Mouse (Mus musculus): ENCODE measurements at regions not wholly inside any gene's neighbourhood (a gene's known extent, or its start where the extent isn't known, plus 50 kb on each side); places are given as distances from the start of the nearest gene placed in this dataset.
"Not testable (repeated sequence)": the region's sequence is repeated elsewhere in the genome, so short reads cannot be mapped to it uniquely, and the experiment has no call there.

DNA sequence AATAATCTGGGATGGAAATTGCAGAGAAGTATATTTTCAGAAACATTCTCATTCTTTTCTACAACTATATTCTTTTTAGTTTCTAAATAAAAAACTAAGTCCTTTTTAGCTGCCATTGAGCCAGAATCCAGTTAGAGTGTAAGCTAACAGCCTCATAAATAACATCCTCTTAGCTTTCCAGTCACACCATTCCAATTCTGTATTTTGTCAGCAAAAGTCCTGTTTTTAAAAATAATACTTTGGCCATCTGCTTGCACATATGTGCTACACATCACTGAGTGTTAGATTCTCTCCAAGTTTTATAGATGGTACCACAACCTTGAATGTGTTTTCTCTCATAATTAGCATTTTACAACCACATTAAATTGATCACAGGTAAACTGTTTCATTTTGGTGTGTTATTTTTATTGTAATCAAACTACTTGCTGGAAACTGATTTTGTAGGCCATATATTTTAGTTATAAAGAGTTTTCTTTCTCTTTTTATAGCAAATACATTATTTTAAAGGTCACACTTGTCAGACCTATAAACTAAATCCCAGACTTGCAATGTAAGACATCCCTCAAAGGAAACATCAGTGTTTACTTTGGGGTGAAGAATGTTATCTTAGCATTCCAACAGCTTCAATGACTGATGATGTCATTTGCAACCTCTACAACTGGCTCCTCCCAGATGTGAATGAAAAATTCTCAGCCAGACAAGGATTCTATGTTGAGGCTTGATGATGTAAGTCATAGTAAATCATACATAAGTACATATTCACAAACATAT is 1878.9 kb upstream of the Flrt2 start:
- no peak overlapping the region for H3K4me2 ChIP-seq (replicated peaks)
- no peak for ATAC-seq (ENCODE audit: low FRiP score, low read depth)
- H3K4me3 ChIP-seq: no peak overlapping the region

DNA sequence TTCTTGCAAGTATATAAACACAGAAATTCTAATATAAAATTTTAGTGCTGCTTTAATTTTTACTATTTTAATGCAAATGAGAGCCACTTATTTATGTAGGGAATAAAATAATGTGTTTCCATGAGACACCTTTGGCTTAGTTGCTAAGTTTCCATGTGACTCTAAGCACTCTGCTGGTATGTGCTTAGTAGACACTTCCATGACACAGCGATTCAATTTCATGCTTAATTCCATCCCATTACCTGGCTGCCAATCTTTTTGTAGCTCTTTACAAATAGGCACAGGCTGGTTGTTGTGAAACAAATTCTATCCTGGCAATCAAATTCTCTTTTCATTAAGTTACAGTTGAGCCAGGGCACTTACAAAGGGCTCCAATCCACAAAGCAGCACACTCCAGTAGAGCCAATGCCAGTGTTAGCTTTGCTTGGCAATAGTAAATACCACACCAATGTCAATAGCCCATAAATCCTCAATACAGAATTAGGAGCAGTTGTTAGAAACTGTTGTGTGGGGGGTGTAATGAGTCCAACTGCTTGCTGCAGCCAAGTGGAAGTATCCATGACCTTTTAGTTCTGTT is 1841.0 kb upstream of the Flrt2 start:
- WGBS: 30% methylated on average over 1 of the region's 1 CpGs
- Histone ChIP-seq H3K27ac (no peak overlapping the region), H3K4me1 (no peaks in the 10 kb centered on the region), H3K27me3 (replicated peaks) (no peaks in the 10 kb centered on the region), H3K36me3 (no peaks in the 10 kb centered on the region), H3K9me3 (no peaks in the 10 kb centered on the region), H3K4me3 (no peak overlapping the region), H3K4me2 (replicated peaks) (no peak overlapping the region), H3K9ac (no peak overlapping the region)
- ATAC-seq (ENCODE audit: low FRiP score, low read depth): peak; percentile 86

More for the DNA sequence above, 1878.9 kb upstream of the Flrt2 start:
- H3K27ac ChIP-seq: no peak overlapping the region
- H3K4me1 ChIP-seq: no peaks in the 10 kb centered on the region
- H3K27me3 ChIP-seq (replicated peaks): no peaks in the 10 kb centered on the region
- H3K9me3 ChIP-seq: no peaks in the 10 kb centered on the region
- no peaks in the 10 kb centered on the region for H3K36me3 ChIP-seq
- no peak overlapping the region for H3K9ac ChIP-seq

DNA sequence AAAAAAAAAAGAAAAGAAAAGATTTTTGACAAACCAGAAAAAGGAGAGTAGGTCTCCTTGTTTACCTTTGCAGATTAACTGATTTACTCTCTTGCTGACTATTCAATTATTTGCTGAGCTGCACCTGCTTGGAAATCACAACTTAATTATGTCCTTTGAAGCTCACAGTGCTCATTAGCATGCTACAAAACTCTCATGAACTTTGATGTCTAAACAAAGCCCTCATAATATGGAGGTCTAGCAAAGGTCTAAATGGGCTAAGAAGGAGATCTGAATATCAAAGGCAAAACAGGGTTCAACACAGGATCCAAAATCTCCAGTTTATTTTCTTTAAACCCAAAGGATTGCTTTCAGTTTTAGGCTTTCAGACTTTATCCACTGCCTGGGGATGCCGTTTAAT is 1840.4 kb upstream of the Flrt2 start:
- Histone ChIP-seq H3K27me3 (replicated peaks) (no peaks in the 10 kb centered on the region), H3K9ac (no peak overlapping the region), H3K4me1 (no peaks in the 10 kb centered on the region), H3K9me3 (no peaks in the 10 kb centered on the region), H3K4me3 (no peak overlapping the region), H3K36me3 (no peaks in the 10 kb centered on the region), H3K27ac (no peak overlapping the region), H3K4me2 (replicated peaks) (no peak overlapping the region)
- 32% methylated on average over 1 of the region's 1 CpGs for WGBS
- no peak for ATAC-seq (ENCODE audit: low FRiP score, low read depth)

DNA sequence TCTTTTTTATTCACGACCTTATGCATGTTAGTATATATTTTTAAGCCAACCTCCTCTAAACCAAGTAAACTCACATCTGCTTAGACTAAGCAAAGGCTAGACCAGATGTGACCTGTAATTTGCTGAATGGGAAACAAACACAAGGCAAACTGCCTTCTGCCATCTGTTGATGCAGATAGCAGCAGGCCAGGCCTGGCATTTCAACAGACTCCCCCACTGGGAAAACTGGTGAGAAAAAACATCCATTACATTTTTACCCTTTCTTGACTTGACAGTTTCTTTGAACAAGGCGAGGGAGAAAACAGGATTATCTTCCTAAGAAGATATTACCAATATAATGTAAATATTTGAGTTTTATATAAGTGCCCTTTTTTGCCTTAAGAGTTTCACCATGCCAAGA is 1806.1 kb upstream of the Flrt2 start:
- Histone ChIP-seq H3K36me3 (no peaks in the 10 kb centered on the region), H3K27ac (no peak overlapping the region), H3K4me3 (no peak overlapping the region), H3K4me2 (replicated peaks) (no peak overlapping the region), H3K4me1 (no peaks in the 10 kb centered on the region), H3K27me3 (replicated peaks) (no peaks in the 10 kb centered on the region), H3K9ac (no peak overlapping the region), H3K9me3 (no peaks in the 10 kb centered on the region)
- 59% methylated on average over 2 of the region's 2 CpGs for WGBS
- ATAC-seq (ENCODE audit: low FRiP score, low read depth): no peak

DNA sequence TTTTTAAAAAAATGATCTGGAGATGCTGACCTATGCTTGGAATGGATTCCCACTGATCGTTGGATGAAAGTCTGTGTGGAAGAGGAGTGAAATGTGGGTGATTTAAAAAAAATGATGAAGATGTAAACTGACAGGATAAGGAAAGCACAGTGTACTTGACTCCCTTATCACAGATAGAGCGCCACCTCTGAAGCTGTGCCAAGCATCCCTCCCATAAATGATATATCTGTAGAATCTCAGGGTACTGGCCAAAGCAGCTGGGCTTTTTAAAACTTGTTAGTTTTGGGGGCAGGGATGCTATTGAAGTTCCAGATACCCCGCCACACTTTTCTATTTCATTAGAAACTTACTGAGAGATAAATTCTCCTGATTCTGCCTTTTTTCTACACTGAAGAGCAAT is 1801.9 kb upstream of the Flrt2 start:
- Histone ChIP-seq H3K4me2 (replicated peaks) (no peak overlapping the region), H3K4me1 (no peaks in the 10 kb centered on the region), H3K9ac (no peak overlapping the region), H3K27ac (no peak overlapping the region), H3K27me3 (replicated peaks) (no peaks in the 10 kb centered on the region), H3K4me3 (no peak overlapping the region), H3K9me3 (no peaks in the 10 kb centered on the region), H3K36me3 (no peaks in the 10 kb centered on the region)
- WGBS: 90% methylated on average over 3 of the region's 3 CpGs
- no peak for ATAC-seq (ENCODE audit: low FRiP score, low read depth)

DNA sequence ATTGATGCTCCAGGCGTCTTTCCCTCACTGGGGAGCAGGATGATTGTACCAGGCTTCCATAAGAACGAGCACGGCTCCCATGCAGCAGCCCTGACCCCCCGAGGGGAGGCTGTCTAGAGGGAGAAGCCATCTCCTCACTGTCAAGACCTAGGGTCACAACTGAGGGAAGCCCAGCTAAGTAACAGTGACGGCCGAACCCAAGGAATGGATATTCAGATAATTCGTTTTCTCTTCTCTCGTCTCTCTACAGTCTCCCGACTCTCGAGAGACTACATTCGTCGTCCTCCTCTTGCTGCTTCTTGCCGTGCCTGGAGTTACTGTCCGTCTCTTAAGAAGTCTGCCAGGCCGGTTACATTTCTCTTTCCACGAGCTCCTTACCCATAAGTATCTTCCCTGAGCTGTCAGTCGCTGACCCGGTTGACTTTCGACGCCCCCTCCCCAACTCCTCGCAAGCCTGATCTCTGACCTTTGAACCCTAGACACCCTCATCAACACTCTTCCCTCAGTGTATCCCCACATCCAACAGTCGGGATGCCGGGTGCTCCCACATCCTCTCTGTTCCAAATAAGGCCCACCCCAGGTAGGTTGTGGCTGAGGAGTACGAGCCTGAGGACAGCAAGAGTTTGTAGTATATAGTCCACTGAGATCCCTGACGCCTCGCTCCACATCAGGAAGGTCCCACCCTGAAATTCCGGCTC is 1763.3 kb upstream of the Flrt2 start:
- H3K9ac ChIP-seq; H3K36me3 ChIP-seq; H3K4me1 ChIP-seq; H3K4me2 ChIP-seq (replicated peaks); H3K27ac ChIP-seq; H3K4me3 ChIP-seq; H3K27me3 ChIP-seq (replicated peaks); H3K9me3 ChIP-seq: not testable (repeated sequence)
- ATAC-seq (ENCODE audit: low FRiP score, low read depth): peak; percentile 58
- WGBS: 81% methylated on average over 2 of the region's 27 CpGs

DNA sequence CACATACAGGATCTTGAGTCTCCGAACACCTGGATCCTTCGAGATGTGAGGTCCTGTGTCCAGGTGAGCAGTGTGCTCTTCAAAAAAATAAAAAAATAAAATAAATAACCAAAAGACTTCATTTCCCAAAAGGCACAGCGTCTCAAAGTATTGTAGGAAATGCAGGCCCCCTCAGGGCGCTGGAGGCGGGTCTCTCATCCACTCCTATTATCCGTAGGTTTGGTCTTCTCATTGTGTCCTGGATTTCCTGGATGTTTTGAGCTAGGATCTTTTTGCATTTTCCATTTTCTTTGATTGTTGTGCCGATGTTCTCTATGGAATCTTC is 1762.8 kb upstream of the Flrt2 start:
- ATAC-seq (ENCODE audit: low FRiP score, low read depth); H3K27me3 ChIP-seq (replicated peaks); H3K4me3 ChIP-seq; H3K4me2 ChIP-seq (replicated peaks); H3K27ac ChIP-seq; H3K9ac ChIP-seq; H3K4me1 ChIP-seq; H3K9me3 ChIP-seq; H3K36me3 ChIP-seq: not testable (repeated sequence)
- WGBS: 96% methylated on average over 5 of the region's 7 CpGs

DNA sequence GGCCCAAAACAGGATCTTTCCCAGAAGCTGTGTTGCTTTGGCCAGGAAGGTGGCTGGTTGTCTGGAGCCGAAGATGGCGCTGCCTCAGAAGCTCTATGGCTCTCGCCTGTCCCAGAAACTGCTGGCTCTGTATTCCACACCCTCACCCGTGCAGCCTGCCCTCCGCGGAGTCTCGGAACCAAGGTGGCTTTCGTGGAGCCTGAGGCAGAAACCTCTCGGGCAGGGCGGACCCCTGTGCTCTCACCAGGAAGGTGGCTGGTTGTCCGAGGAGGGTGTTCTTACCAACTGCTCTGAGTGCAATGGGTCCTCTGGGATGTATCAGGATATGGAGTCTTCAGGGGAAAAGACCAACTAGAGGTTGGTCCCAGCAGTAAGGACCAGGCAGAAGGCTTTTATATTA is 1761.8 kb upstream of the Flrt2 start:
- not testable (repeated sequence) for H3K4me3 ChIP-seq; ATAC-seq (ENCODE audit: low FRiP score, low read depth); H3K9ac ChIP-seq; H3K4me1 ChIP-seq; H3K27me3 ChIP-seq (replicated peaks); H3K9me3 ChIP-seq; H3K36me3 ChIP-seq; H3K4me2 ChIP-seq (replicated peaks); H3K27ac ChIP-seq
- WGBS: 91% methylated on average over 11 of the region's 11 CpGs

DNA sequence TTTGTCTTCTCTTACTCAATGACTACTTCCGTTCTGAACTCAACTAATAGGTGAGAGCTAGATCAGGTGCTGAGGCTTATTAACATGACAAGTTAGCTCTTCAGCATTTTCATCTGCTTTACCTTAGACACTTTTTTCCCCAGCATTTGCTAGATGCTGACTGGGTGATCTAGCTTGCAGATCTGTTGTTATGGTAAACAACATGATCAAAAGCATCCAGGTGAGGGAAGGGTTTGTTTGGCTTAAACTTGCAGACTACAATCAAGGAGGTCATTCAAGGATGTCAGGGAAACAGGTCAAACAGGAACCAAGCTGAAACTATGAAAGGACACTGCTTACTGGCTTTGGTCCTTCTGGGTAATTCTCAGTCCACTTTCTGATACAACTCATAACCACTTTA is 1731.2 kb upstream of the Flrt2 start:
- Histone ChIP-seq H3K9ac (no peak overlapping the region), H3K4me1 (no peaks in the 10 kb centered on the region), H3K9me3 (no peaks in the 10 kb centered on the region), H3K4me2 (replicated peaks) (no peak overlapping the region), H3K27ac (no peak overlapping the region), H3K4me3 (no peak overlapping the region), H3K27me3 (replicated peaks) (no peaks in the 10 kb centered on the region), H3K36me3 (no peaks in the 10 kb centered on the region)
- ATAC-seq (ENCODE audit: low FRiP score, low read depth): no peak
- WGBS: 84% methylated on average over 1 of the region's 1 CpGs

DNA sequence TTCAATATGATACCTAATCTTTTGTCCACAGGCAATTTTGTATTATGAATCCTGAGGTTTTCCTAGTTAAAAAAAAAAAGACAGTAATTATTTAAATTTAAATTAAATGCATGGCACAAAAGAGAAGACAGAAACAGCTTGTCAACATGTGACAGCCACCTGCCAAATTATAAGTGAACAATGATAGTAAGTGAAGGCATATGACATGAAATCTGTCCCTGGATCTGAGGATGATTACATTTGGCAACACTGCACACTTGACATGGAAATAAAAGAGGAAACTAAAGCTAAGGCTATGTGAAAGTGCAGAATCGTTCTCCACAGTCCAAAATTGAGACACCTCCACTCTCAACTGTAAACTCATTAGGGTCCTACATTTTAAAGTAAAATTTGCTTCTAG is 1710.7 kb upstream of the Flrt2 start:
- Histone ChIP-seq H3K4me1 (no peaks in the 10 kb centered on the region), H3K9me3 (no peaks in the 10 kb centered on the region), H3K4me2 (replicated peaks) (no peak overlapping the region), H3K36me3 (no peaks in the 10 kb centered on the region), H3K27me3 (replicated peaks) (no peaks in the 10 kb centered on the region), H3K27ac (no peak overlapping the region), H3K4me3 (no peak overlapping the region), H3K9ac (no peak overlapping the region)
- 71% methylated on average over 1 of the region's 1 CpGs for WGBS
- ATAC-seq (ENCODE audit: low FRiP score, low read depth): no peak

DNA sequence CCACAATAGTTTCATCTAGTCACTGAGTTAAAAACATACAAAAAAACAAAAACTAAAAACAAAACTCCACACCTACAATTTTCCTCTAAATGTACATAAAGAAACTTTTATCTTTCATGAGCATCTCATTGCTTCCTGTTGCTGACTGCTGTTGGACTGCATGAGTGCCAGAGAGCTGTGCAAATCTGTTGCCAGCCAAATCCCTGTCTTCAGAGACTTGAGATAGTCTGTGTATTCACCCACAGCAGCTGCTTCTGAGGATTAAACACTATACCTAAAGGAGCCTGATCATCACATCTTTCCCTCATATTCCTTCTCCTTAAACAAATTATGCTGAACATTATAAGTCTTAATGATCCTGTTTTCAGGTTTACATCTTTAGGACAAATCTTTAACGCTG is 1700.5 kb upstream of the Flrt2 start:
- Histone ChIP-seq H3K27me3 (replicated peaks) (no peaks in the 10 kb centered on the region), H3K27ac (no peak overlapping the region), H3K9ac (no peak overlapping the region), H3K4me1 (no peaks in the 10 kb centered on the region), H3K9me3 (no peaks in the 10 kb centered on the region), H3K4me2 (replicated peaks) (no peak overlapping the region), H3K36me3 (no peaks in the 10 kb centered on the region), H3K4me3 (no peak overlapping the region)
- ATAC-seq (ENCODE audit: low FRiP score, low read depth): no peak
- 87% methylated on average over 1 of the region's 1 CpGs for WGBS

DNA sequence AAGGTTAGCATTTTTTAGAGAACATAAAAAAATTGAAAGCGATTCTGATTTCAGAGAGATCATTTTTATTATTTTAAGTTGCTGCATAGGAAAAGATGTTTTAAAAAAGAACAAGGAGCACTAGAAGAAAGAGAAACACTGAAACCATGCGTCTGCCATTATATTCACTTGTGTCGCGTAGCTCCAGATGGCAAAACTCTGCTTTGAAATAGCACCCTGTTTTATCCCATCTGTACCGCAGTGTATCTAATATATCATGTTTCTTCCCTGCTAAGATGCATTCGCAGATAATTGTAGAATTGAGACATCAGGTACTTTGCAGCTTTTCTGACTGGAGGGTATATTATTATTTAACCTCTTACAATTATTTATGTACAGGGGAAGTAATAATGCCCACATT is 1698.2 kb upstream of the Flrt2 start:
- no peaks in the 10 kb centered on the region for H3K27me3 ChIP-seq (replicated peaks)
- no peaks in the 10 kb centered on the region for H3K9me3 ChIP-seq
- H3K9ac ChIP-seq: no peak overlapping the region
- WGBS: 88% methylated on average over 6 of the region's 6 CpGs
- H3K27ac ChIP-seq: no peak overlapping the region
- no peak overlapping the region for H3K4me2 ChIP-seq (replicated peaks)
- H3K4me3 ChIP-seq: no peak overlapping the region
- H3K36me3 ChIP-seq: no peaks in the 10 kb centered on the region
- ATAC-seq (ENCODE audit: low FRiP score, low read depth): no peak
- no peaks in the 10 kb centered on the region for H3K4me1 ChIP-seq

DNA sequence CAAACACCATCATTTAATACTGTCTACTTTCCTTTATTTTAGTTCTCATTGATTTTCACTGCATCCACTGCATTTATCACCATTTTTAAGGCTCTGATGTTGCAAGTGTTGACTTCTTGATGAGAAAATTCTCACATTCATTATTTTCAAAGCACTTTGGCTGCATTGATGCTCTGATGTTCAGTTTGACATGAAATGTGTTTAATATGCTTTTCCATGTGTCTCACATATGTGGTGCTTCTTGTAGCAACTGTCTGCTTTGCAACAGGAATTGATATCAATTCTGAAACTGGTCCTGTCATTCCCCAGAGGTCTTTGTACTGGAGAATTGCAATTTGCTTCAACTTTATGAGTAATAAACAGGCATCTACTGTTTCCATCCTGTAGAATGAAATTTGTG is 1676.1 kb upstream of the Flrt2 start:
- H3K4me2 ChIP-seq (replicated peaks): no peak overlapping the region
- H3K27me3 ChIP-seq (replicated peaks): no peaks in the 10 kb centered on the region
- no peaks in the 10 kb centered on the region for H3K4me1 ChIP-seq
- H3K27ac ChIP-seq: no peak overlapping the region
- H3K9ac ChIP-seq: no peak overlapping the region
- H3K9me3 ChIP-seq: no peaks in the 10 kb centered on the region
- no peaks in the 10 kb centered on the region for H3K36me3 ChIP-seq
- H3K4me3 ChIP-seq: no peak overlapping the region
- no peak for ATAC-seq (ENCODE audit: low FRiP score, low read depth)
